Mouse (Mus musculus) limb, embryonic 14.5 days (tissue): ENCODE data around the gene Ccnl1. TPM values are rescaled to one million over a fixed set of nuclear protein-coding genes. Genes with fewer than 3 reads are reported as not detected.

Source experiments
- ATAC-seq: fragments of 200-750 bp; cut with Nextera tagmentation; 2 replicates; pipeline ENCODE4 v1.8.0; 2017; ENCODE audit warnings: low read depth, moderate number of reproducible peaks, moderate TSS enrichment; ENCODE audit not compliant: low FRiP score
- DNase-seq: peaks from one replicate; pipeline ENCODE4 v3.0.0-alpha.2; 2015; ENCODE audit warnings: low spot score
- H3K27ac ChIP-seq: fragments of 300-500 bp; sonication (generic); replicated peaks from 2 replicates; pipeline ENCODE4 v1.5.1; 2014; ENCODE audit warnings: low read depth, mild to moderate bottlenecking, low read length, moderate library complexity, mixed read lengths
- H3K27me3 ChIP-seq: fragments of 300-500 bp; sonication (generic); 2 replicates; pipeline ENCODE4 v1.6.1; 2014; ENCODE audit warnings: low read length, mixed read lengths; ENCODE audit not compliant: control insufficient read depth, insufficient read depth
- H3K36me3 ChIP-seq: fragments of 300-500 bp; sonication (generic); 2 replicates; pipeline ENCODE4 v1.6.1; 2014; ENCODE audit warnings: mild to moderate bottlenecking, low read length, moderate library complexity, mixed read lengths; ENCODE audit not compliant: control insufficient read depth, insufficient read depth
- H3K4me1 ChIP-seq: fragments of 300-500 bp; sonication (generic); 2 replicates; pipeline ENCODE4 v1.6.1; 2014; ENCODE audit warnings: antibody characterized with exemption, low read length, mixed read lengths; ENCODE audit not compliant: control insufficient read depth, insufficient read depth
- H3K4me2 ChIP-seq: fragments of 300-500 bp; sonication (generic); replicated peaks from 2 replicates; pipeline ENCODE4 v1.6.1; 2014; ENCODE audit warnings: low read depth, mild to moderate bottlenecking, low read length, moderate library complexity; ENCODE audit not compliant: severe bottlenecking
- H3K4me3 ChIP-seq: fragments of 300-500 bp; sonication (generic); replicated peaks from 2 replicates; pipeline ENCODE4 v1.5.1; 2014; ENCODE audit warnings: low read length
- H3K9ac ChIP-seq: fragments of 300-500 bp; sonication (generic); 2 replicates; pipeline ENCODE4 v1.6.1; 2014; ENCODE audit warnings: mild to moderate bottlenecking, low read depth, low read length, moderate library complexity; ENCODE audit not compliant: severe bottlenecking
- H3K9me3 ChIP-seq: fragments of 300-500 bp; sonication (generic); 2 replicates; pipeline ENCODE4 v1.6.1; 2016; ENCODE audit warnings: low read length; ENCODE audit not compliant: control insufficient read depth
- POLR2A ChIP-seq: fragments of 200-500 bp; IDR thresholded peaks from 2 replicates; pipeline ENCODE4 v1.8.0; 2012; ENCODE audit warnings: inconsistent platforms, mild to moderate bottlenecking, moderate library complexity, borderline replicate concordance; ENCODE audit not compliant: insufficient read depth, insufficient read length; ENCODE audit errors: extremely low read depth
- WGBS: fragments of 180-500 bp; shearing (Covaris S2); extraction: QIAGEN DNeasy Blood & Tissue Kit; methylation state at CpG from one replicate; pipeline ENCODE4 v1.1.7; 2014; 5-methylcytosine and 5-hydroxymethylcytosine counted together
- polyA plus RNA-seq, 2 experiments: library from polyadenylated mRNA; depleted of rRNA in 1 of 2; stranded (reverse) in 1 of 2; unstranded in 1 of 2; fragments of >200 nt; fragmentation: Nextera tagmentation in 1 of 2; extraction: Ambion mirVana in 1 of 2; gene quantifications; 2 replicates each; pipeline versions ENCODE4 v1.2.1 to v1.2.3; 2012 to 2014

The Ccnl1 gene
- polyA plus RNA-seq, 2 experiments: 127 to 137 TPM

- 57% methylated on average over 7 of the region's 7 CpGs for WGBS
- no peaks in the 10 kb centered on the region for H3K9me3 ChIP-seq
- no peak overlapping the region; the same call in 1 of the 2 replicates for H3K27ac ChIP-seq
- peak; percentile 77 for DNase-seq
- no peaks in the 10 kb centered on the region for H3K36me3 ChIP-seq
- H3K4me1 ChIP-seq: peaks cover 7% of the 10 kb centered on the region; the same call in 1 of the 2 replicates
- no peak overlapping the region for H3K4me2 ChIP-seq
- no peak; the same call in 1 of the 2 replicates for ATAC-seq
- TF ChIP-seq POLR2A: no peak
- H3K4me3 ChIP-seq: no peak overlapping the region
- H3K27me3 ChIP-seq: no peaks in the 10 kb centered on the region
- no peak overlapping the region for H3K9ac ChIP-seq
These were observed 30.4 kb downstream of the Ccnl1 start for GRCm38 (mm10) chr3:65927685-65928084.

GRCm38 (mm10) chr3:65927101-65927501 is 30.9 kb downstream of the Ccnl1 start:
- DNase-seq: no peak

DNA sequence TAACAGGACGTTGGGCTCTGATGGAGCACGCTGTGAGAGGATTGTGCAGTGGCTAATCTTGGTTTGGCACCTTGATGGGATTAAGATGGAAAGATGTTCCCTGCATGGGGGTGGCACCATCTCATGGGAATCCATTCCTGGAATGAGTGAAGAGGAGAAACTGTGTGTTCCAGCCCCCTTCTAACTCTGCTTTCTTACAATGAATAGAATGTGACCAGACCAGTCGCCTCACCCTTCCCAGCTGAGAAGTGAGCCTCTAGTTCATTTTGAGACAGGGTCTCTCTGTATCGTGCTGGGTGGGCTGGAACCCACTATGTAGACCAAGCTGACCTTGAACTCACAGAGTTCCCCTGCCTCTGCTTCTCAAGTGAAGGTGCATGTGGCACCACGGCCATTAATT is 31.6 kb downstream of the Ccnl1 start:
- H3K4me2 ChIP-seq: no peak overlapping the region
- H3K4me1 ChIP-seq: peaks cover 7% of the 10 kb centered on the region; the same call in 1 of the 2 replicates
- DNase-seq: no peak
- no peaks in the 10 kb centered on the region for H3K27me3 ChIP-seq
- 88% methylated on average over 5 of the region's 5 CpGs for WGBS
- no peaks in the 10 kb centered on the region for H3K9me3 ChIP-seq
- H3K36me3 ChIP-seq: no peaks in the 10 kb centered on the region
- no peak for TF ChIP-seq POLR2A
- no peak overlapping the region; the same call in 1 of the 2 replicates for H3K27ac ChIP-seq
- no peak for ATAC-seq
- no peak overlapping the region for H3K9ac ChIP-seq
- no peak overlapping the region for H3K4me3 ChIP-seq

More at GRCm38 (mm10) chr3:65927101-65927501, 30.9 kb downstream of the Ccnl1 start:
- H3K36me3 ChIP-seq: no peaks in the 10 kb centered on the region
- H3K27ac ChIP-seq: no peak overlapping the region; the same call in 1 of the 2 replicates
- no peak overlapping the region for H3K4me2 ChIP-seq
- H3K9me3 ChIP-seq: no peaks in the 10 kb centered on the region
- no peak overlapping the region for H3K4me3 ChIP-seq
- no peak for TF ChIP-seq POLR2A
- H3K4me1 ChIP-seq: peaks cover 7% of the 10 kb centered on the region; the same call in 1 of the 2 replicates
- no peak overlapping the region for H3K9ac ChIP-seq
- H3K27me3 ChIP-seq: no peaks in the 10 kb centered on the region
- ATAC-seq: no peak
- 74% methylated on average over 4 of the region's 4 CpGs for WGBS

- no peak overlapping the region for H3K4me2 ChIP-seq
- no peak for TF ChIP-seq POLR2A
- ATAC-seq: no peak
These were observed 32.9 kb downstream of the Ccnl1 start for GRCm38 (mm10) chr3:65925058-65925740.

GRCm38 (mm10) chr3:65922420-65922819 is 35.6 kb downstream of the Ccnl1 start:
- no peak overlapping the region for H3K4me3 ChIP-seq
- H3K4me1 ChIP-seq: no peaks in the 10 kb centered on the region; the same call in 1 of the 2 replicates
- H3K27me3 ChIP-seq: no peaks in the 10 kb centered on the region
- 0 out of 2 replicates have a peak, but pooled peaks have one; percentile 6 for ATAC-seq
- 74% methylated on average over 6 of the region's 6 CpGs for WGBS
- no peak overlapping the region for H3K4me2 ChIP-seq
- H3K36me3 ChIP-seq: no peaks in the 10 kb centered on the region
- no peaks in the 10 kb centered on the region for H3K9me3 ChIP-seq
- no peak for TF ChIP-seq POLR2A
- no peak for DNase-seq
- no peak overlapping the region for H3K9ac ChIP-seq
- no peak overlapping the region for H3K27ac ChIP-seq

More at GRCm38 (mm10) chr3:65925058-65925740, 32.9 kb downstream of the Ccnl1 start:
- no peak overlapping the region for H3K27ac ChIP-seq
- no peaks in the 10 kb centered on the region for H3K9me3 ChIP-seq
- no peak overlapping the region for H3K4me3 ChIP-seq
- peaks cover 7% of the 10 kb centered on the region; the same call in 1 of the 2 replicates for H3K4me1 ChIP-seq
- H3K36me3 ChIP-seq: no peaks in the 10 kb centered on the region
- no peak for DNase-seq
- WGBS: 83% methylated on average over 5 of the region's 5 CpGs
- no peaks in the 10 kb centered on the region for H3K27me3 ChIP-seq
- no peak overlapping the region for H3K9ac ChIP-seq

DNA sequence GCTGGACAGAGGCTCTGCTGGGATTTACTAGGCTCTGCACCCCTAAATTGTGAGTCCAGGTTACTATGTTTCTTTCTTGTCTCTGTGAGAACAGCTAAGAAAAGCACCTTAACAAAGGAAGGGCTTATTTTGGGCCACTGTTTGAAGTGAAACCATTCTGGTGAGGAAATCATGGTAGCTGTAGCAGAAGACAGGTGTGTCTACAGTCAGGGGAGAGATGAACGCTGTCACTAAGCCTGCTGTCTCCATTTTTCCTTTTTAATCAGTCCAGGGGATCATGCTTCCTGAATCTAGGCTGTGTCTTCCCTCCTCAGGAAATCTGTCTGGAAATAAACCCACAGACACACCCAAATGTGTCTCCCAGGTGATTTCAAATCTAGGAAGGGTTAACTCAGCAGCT is 36.4 kb downstream of the Ccnl1 start:
- Histone ChIP-seq H3K27me3 (no peaks in the 10 kb centered on the region), H3K36me3 (no peaks in the 10 kb centered on the region), H3K4me3 (no peak overlapping the region), H3K4me2 (no peak overlapping the region), H3K9me3 (no peaks in the 10 kb centered on the region), H3K27ac (no peak overlapping the region), H3K9ac (no peak overlapping the region), H3K4me1 (no peaks in the 10 kb centered on the region)
- DNase-seq: no peak
- no peak for ATAC-seq
- WGBS: 88% methylated on average over 1 of the region's 1 CpGs
- TF ChIP-seq POLR2A: no peak
